Mouse (Mus musculus): ENCODE measurements around the gene Dnaja3.

Dnaja3 gene

DNA sequence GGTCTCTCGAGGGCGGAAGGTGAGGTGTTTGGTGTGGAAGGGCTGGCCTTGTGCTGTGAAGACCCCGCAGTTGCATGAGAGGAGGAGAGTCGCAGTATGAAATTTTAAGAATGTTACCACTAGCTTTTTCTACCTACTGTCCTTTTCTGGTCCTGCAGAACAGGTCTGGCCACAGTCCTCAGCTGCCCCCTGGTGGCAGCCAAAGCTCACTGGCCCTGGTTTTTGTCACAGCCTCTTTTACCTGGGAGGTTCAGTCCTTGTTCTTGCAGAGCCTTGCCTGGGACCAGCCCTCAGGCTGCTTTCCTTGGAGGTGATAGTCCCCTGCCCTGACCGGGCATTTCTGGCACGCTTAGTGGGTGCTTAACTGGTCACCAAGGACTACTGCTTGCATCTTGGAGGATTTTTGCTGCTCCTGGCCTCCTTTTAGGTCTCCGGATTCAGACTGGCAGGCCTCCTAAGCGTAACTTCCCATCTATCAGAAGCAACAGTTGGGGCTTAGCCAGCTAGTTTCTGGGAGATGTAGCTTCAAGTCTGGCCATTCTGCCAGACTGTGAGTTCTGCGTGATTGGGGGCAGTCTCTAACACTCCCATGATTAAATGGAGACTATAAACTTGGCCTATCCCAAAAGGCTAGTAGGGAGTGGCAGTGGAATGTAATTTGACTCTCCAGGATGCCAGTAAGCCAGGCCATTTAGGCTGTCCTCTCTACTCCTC, 31.8 kb upstream of the Dnaja3 start:
- peak; percentile 87 to 93 for DNase-seq

GRCm38 (mm10) chr16:4608532-4609059, 31.2 kb upstream of the Dnaja3 start:
- DNase-seq = peak in 1 of 2 experiments; percentile 54

GRCm38 (mm10) chr16:4611193-4611592, 28.6 kb upstream of the Dnaja3 start:
- DNase-seq = no peak

- DNase-seq = peak in 1 of 2 experiments; percentile 53
Measured at GRCm38 (mm10) chr16:4611676-4612075, 28.1 kb upstream of the Dnaja3 start.

DNA sequence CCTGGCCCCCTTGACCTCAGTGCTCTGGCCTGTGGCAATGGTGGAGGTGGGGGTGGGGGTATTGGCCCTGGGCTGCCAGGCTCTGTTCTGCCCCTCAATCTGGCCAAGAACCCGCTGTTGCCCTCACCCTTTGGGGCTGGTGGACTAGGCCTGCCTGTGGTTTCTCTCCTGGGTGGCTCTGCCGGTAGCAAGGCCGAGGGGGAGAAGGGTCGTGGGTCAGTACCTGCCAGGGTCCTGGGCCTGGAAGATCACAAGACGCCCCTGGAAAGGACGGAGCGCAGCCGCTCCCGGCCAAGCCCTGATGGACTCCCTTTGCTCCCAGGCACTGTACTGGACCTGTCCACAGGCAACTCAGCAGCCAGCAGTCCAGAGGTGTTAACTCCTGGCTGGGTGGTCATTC, 26.1 kb upstream of the Dnaja3 start:
- DNase-seq = peak in 1 of 2 experiments; percentile 34

GRCm38 (mm10) chr16:4614639-4615038, 25.1 kb upstream of the Dnaja3 start:
- DNase-seq = peak; percentile 81 to 92

- no peak for DNase-seq
Measured at GRCm38 (mm10) chr16:4615297-4615696, 24.5 kb upstream of the Dnaja3 start.

- DNase-seq = no peak
Measured at GRCm38 (mm10) chr16:4616829-4617228, 23.0 kb upstream of the Dnaja3 start.

- no peak for DNase-seq
Measured at GRCm38 (mm10) chr16:4624074-4624473, 15.7 kb upstream of the Dnaja3 start.

DNA sequence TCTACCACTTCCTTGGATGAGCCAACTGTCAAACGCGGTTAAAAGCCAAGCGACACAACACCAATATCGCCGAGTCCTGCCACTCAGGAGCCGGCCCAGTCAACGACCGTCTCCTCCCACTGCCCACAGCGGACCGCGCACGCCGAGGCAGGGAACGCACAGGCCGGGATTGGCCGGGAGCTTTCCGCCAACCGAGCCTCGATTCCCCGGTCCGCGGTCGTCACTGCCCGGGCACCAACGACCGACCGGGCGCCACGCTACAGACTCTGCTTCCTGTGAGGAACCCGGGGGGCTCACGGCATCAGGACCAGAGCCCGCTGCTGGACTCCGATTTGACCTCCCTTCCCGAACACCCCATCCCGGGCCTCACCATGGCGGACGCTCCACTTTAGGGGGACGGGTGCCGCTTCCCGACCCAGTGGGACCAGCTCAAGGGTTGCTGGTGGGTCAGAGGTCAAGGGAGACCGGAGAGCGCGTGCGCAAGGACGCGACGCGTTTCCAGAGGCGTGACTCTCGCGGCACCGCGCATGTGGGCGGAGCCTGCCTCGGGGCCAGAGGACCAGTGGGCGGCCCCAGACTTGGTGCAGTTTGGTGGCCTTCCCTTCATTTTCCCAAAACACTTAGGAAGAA, 15.2 kb upstream of the Dnaja3 start, which contains the start of gene Pam16:
TSS of gene Pam16 (minus strand) at position 508 of the 630 bp plus-strand sequence.
- DNase-seq = peak; percentile 94 to 97

DNA sequence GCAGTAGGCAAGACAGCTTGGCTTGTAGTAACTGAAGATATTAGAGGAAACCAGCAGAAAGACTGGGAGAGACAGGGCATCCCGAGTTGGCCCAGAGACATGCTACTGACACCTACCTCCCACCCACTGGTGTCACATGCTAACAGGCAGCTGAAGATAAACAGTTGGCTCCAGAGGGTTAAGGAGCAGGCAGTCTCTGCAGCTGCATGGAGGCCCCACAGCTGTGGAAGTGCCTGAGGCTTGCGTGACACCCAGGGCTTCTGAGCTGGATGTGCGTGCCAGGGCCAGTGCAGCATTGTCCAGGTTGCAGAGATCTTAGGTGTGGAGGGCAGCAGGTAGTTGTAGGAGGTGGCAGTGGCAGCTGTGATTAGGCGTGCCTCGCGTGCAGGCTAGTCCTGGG, 12.7 kb upstream of the Dnaja3 start:
- DNase-seq = no peak

- DNase-seq = peak in 1 of 2 experiments; percentile 56
Measured at GRCm38 (mm10) chr16:4628898-4629419, 10.8 kb upstream of the Dnaja3 start.

GRCm38 (mm10) chr16:4629950-4630349, 9.8 kb upstream of the Dnaja3 start:
- peak; percentile 86 to 94 for DNase-seq

DNA sequence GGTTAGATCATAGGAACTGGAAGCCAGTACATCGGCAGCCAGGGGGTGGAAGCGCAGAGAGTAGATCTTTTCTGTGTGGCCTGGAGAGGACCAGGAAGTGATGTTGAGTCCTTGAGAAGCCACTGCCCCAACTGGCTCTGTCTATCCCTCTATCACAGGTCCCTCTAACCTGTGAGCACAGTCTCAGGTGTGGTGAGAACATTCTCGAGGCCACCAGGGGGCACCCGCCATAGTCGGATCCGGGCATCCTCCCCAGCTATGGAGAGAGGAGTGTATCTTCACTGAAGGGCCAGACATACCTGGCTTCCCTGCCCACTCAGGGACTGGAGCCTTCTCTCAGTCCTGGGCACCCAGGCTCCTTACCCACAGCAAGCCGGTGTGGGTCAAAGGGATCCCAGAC, 7.7 kb upstream of the Dnaja3 start:
- peak in 1 of 2 experiments; percentile 89 for DNase-seq

DNA sequence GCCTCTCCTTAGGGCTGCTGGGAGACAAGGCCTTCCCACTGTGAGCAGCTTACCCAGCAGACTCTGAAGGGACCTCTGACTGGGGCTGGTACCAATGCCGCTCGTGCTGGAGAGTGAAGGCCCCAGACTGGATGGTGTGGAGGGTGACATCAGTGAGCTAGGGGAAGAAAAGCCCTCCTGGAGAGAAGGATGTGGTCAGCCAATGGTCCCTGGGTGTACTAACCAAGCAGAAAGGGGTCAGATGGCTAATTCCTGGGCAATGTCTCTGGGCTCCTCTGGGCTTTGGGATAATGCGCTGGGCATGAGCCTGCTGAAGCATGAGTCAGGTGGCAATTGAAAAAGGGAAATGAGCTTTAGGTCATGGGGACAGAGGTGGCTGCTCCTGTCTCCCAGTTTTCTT, 6.1 kb upstream of the Dnaja3 start:
- no peak for DNase-seq

- DNase-seq = no peak
Measured at GRCm38 (mm10) chr16:4634681-4635080, 5.1 kb upstream of the Dnaja3 start.

DNA sequence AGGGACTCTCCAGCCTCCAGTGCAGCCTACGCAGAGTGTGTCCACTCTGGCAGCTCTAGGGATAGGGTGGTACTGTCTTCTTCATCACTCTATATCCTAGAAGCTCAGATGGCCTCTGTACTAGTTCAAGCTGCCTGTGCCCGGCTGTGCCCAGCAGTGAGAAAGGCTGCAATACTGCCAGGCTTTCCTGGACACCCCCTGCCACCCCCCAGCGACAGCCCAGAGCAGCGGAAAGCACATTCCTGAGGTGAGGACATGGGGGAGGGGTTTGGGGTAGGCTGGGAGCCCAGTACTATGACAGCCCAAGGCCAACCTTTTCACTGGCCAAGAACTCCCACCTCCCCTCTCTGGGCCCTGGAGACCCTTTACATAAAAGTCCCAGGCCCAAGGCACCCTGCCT, 4.0 kb upstream of the Dnaja3 start:
- peak in 1 of 2 experiments; percentile 55 for DNase-seq

- DNase-seq = no peak
Measured at GRCm38 (mm10) chr16:4638891-4639390, 848 bp upstream of the Dnaja3 start.

DNA sequence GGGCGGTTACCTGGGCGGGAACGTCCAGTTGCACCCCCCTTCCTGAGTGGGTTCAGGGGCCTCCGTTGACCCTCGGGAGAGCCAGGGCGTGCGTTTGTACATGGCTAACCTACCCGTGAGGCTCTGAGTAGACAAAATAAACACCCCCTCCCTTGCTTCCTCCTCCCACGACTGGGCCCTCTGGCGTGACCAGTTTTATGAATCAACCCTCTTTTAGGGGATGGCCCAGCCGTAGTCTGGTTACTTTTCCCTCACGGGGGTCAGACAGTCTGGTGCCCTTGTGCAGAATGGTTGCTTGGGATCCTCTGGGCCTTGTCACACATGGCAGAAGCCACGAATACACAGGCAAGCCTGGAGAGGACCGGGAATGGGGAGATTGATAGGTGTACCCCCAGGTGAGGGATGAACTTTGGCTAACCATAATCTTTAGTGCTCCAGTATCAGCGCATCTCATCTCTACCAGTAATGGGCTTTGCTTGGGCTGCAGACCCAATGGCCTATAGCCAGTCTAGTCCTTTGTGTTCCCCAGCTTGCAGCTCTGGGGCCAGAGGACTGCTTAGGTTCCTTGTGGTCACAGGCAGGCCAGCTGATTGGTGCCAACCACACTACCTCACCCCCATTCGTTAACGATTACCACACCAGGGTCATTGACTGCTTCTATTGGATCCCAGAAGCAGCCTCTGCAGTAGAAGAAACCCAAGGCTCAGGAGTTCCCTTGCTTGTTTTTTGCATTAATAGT, 647 bp downstream of the Dnaja3 start:
- peak; percentile 84 to 94 for DNase-seq

DNA sequence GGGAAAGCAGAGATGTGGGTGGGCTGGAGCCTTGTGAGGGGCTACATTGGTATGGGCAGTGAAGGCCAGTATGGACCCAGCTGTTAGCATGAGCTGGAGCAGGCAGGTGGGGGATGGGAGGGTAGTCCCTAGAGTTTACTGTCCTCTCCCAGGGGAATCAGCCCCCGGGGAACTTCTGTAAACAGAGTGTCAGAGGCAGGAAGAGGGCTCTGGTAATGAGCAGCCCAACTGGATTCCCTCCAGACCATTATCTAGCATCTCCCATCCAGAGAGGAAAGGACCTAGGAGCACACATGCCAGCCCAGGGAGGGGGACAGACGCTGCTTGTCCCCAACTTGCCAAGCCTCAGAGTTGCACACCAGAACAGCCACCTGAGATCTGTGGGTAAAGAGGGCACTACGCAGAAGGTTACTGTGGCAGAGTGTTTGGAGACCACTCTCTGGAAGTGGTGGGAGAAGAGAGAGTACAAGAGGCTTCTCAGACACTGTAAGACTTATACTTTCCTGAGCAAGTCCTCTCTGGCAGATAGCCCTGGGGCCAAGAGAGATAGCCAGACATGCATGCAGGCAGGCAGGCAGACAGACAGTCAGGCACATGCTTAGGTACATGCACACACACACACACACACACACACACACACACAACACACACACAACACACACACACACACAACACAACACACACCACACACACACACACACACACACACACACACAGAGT, 1.5 kb downstream of the Dnaja3 start:
- DNase-seq = peak in 1 of 2 experiments; percentile 62

DNA sequence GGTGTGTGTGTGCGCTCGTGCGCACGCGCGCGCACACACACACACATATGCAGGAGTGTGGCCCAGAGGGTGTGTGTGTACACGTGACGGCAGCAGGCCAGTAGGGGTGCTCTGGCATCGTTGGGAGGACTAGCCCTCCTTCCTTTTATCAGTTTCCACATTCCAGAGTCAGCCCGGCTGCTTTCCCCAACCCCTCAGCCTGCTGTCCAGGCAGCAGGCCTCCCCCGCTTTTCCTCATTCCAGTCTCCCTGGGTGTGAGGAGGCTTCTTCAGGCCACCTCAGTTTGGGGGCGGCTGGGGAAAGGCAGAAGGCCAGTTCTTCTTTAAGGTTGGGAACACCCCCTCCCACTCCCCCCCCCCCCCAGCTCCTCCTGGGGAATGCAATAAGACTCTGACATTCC, 2.4 kb downstream of the Dnaja3 start:
- DNase-seq = peak; percentile 65 to 73

GRCm38 (mm10) chr16:4642937-4643336, 3.1 kb downstream of the Dnaja3 start:
- peak in 1 of 2 experiments; percentile 19 for DNase-seq

Data from kidney, postnatal 36 days (tissue).